Mouse (Mus musculus) limb, embryonic 15.5 days (tissue): Measurements from ENCODE around the gene 2210408I21Rik. TPM values are rescaled to one million over a fixed set of nuclear protein-coding genes. Genes with fewer than 3 reads are reported as not detected.

Experiments
- ATAC-seq: fragments of 200-750 bp; cut with Nextera tagmentation; 2 replicates; pipeline ENCODE4 v1.8.0; 2017; ENCODE audit warnings: low read depth, moderate TSS enrichment; ENCODE audit not compliant: insufficient number of reproducible peaks, low FRiP score, low TSS enrichment
- H3K27ac ChIP-seq: fragments of 300-500 bp; sonication (generic); 2 replicates; pipeline ENCODE4 v1.5.1; 2015; ENCODE audit warnings: moderate library complexity, mild to moderate bottlenecking, inconsistent platforms
- H3K27me3 ChIP-seq: fragments of 300-500 bp; sonication (generic); 2 replicates; pipeline ENCODE4 v1.6.1; 2015; ENCODE audit warnings: inconsistent platforms
- H3K36me3 ChIP-seq: fragments of 300-500 bp; sonication (generic); 2 replicates; pipeline ENCODE4 v1.6.1; 2015; ENCODE audit warnings: inconsistent platforms
- H3K4me1 ChIP-seq: fragments of 300-500 bp; sonication (generic); 2 replicates; pipeline ENCODE4 v1.6.1; 2015; ENCODE audit warnings: inconsistent platforms
- H3K4me2 ChIP-seq: fragments of 300-500 bp; sonication (generic); 2 replicates; pipeline ENCODE4 v1.6.1; 2015; ENCODE audit warnings: mild to moderate bottlenecking, inconsistent platforms
- H3K4me3 ChIP-seq: fragments of 300-500 bp; sonication (generic); 2 replicates; pipeline ENCODE4 v1.5.1; 2015; ENCODE audit warnings: mild to moderate bottlenecking, inconsistent platforms
- H3K9ac ChIP-seq: fragments of 300-500 bp; sonication (generic); 2 replicates; pipeline ENCODE4 v1.6.1; 2015; ENCODE audit warnings: inconsistent platforms
- H3K9me3 ChIP-seq: fragments of 300-500 bp; sonication (generic); 2 replicates; pipeline ENCODE4 v1.6.1; 2016; ENCODE audit warnings: inconsistent platforms
- WGBS: fragments of 180-500 bp; shearing (Covaris S2); methylation state at CpG from one replicate; pipeline ENCODE4 v1.1.7; 2015; 5-methylcytosine and 5-hydroxymethylcytosine counted together
- polyA plus RNA-seq: library from polyadenylated mRNA; unstranded; fragments of >200 nt; fragmentation: Nextera tagmentation; extraction: Ambion mirVana; gene quantifications from 2 replicates; pipeline ENCODE4 v1.2.1, GENCODE M21; 2015

The 2210408I21Rik gene
- polyA plus RNA-seq, 1 experiment from 2014 or later: 9.8 TPM

GRCm38 (mm10) chr13:77547486-77548385 lies 412.4 kb downstream of the 2210408I21Rik start:
- Histone ChIP-seq H3K27ac (no peak overlapping the region), H3K36me3 (no peaks in the 10 kb centered on the region), H3K9ac (no peak overlapping the region), H3K4me1 (no peaks in the 10 kb centered on the region), H3K27me3 (no peaks in the 10 kb centered on the region), H3K4me3 (no peak overlapping the region), H3K9me3 (no peaks in the 10 kb centered on the region), H3K4me2 (no peak overlapping the region; the same call in 1 of the 2 replicates)
- WGBS: 33% methylated on average over 16 of the region's 16 CpGs
- no peak for ATAC-seq

- 16% methylated on average over 3 of the region's 3 CpGs for WGBS
- H3K27me3 ChIP-seq: no peaks in the 10 kb centered on the region
- H3K9me3 ChIP-seq: no peaks in the 10 kb centered on the region
- H3K27ac ChIP-seq: no peak overlapping the region
- H3K9ac ChIP-seq: no peak overlapping the region
- H3K4me2 ChIP-seq: no peak overlapping the region; the same call in 1 of the 2 replicates
- no peaks in the 10 kb centered on the region for H3K36me3 ChIP-seq
- no peak for ATAC-seq
- no peaks in the 10 kb centered on the region for H3K4me1 ChIP-seq
- H3K4me3 ChIP-seq: no peak overlapping the region
Measured at GRCm38 (mm10) chr13:77548386-77548695, 413.0 kb downstream of the 2210408I21Rik start.

- H3K36me3 ChIP-seq: no peaks in the 10 kb centered on the region
- H3K9me3 ChIP-seq: no peaks in the 10 kb centered on the region
- H3K27me3 ChIP-seq: no peaks in the 10 kb centered on the region
- H3K4me1 ChIP-seq: no peaks in the 10 kb centered on the region
- no peak overlapping the region for H3K4me2 ChIP-seq
- no peak overlapping the region for H3K27ac ChIP-seq
- H3K9ac ChIP-seq: no peak overlapping the region
- no peak for ATAC-seq
- 48% methylated on average over 4 of the region's 4 CpGs for WGBS
- no peak overlapping the region for H3K4me3 ChIP-seq
Measured at GRCm38 (mm10) chr13:77548750-77549149, 413.4 kb downstream of the 2210408I21Rik start.

- no peak overlapping the region for H3K9ac ChIP-seq
- H3K4me1 ChIP-seq: no peaks in the 10 kb centered on the region
- H3K9me3 ChIP-seq: no peaks in the 10 kb centered on the region
- 64% methylated on average over 4 of the region's 4 CpGs for WGBS
- no peak overlapping the region for H3K27ac ChIP-seq
- H3K4me2 ChIP-seq: no peak overlapping the region
- H3K4me3 ChIP-seq: no peak overlapping the region
- H3K36me3 ChIP-seq: no peaks in the 10 kb centered on the region
- no peaks in the 10 kb centered on the region for H3K27me3 ChIP-seq
- no peak for ATAC-seq
Measured at GRCm38 (mm10) chr13:77594011-77594410, 458.7 kb downstream of the 2210408I21Rik start.

GRCm38 (mm10) chr13:77615346-77615745 lies 480.0 kb downstream of the 2210408I21Rik start:
- WGBS: 90% methylated on average over 2 of the region's 2 CpGs
- ATAC-seq: no peak

More at GRCm38 (mm10) chr13:77615346-77615745, 480.0 kb downstream of the 2210408I21Rik start:
- Histone ChIP-seq H3K27me3 (no peaks in the 10 kb centered on the region), H3K9me3 (no peaks in the 10 kb centered on the region), H3K4me3 (no peak overlapping the region), H3K9ac (no peak overlapping the region), H3K36me3 (no peaks in the 10 kb centered on the region), H3K27ac (no peak overlapping the region), H3K4me2 (no peak overlapping the region), H3K4me1 (no peaks in the 10 kb centered on the region)

Other genes starting within 250 kb of the 2210408I21Rik start
- 24.5 and 32.3 TPM in 2 replicates for gene Slf1, start 67 bp upstream of the 2210408I21Rik start, polyA plus RNA-seq